In genomic region chr7:82260210-82260609, GRCm38 (mm10) we compare ENCODE assay signal across 8 mouse cellular contexts.
DNase-seq lines count a peak whose midpoint lies in the region.

No protein-coding gene starts in this region.

- DNase-seq in cerebellum, adult 18-20 months, result peak; percentile 37 to 38
- no peak for DNase-seq in cerebellum, adult 11-12 months
- peak; percentile 59 for DNase-seq in left cerebral cortex, postnatal 4 days
- no peak for DNase-seq in left cerebral cortex, adult 11 months (ENCODE audit: low spot score)
- peak; percentile 84 for DNase-seq in ZHBTc4 (ENCODE audit: low read depth, low spot score)
- DNase-seq in embryo, embryonic 11.5 days (ENCODE audit: low read depth, low spot score), result peak; percentile 29
- DNase-seq in lung, adult 18-20 months, result peak; percentile 21 to 41
- DNase-seq in thymus, postnatal 10 days (ENCODE audit: low spot score in 2 of 2), result peak; percentile 24 to 69

- intact Hi-C loops in left cerebral cortex, postnatal 4 days (cut with DNase I), result no loop called here

Comparison
In these comparisons a context has a peak if more than half of its experiments do, and no peak if none do; other contexts are left out.
1. DNase-seq: peak in cerebellum, adult 18-20 months (2 of 2), left cerebral cortex, postnatal 4 days (single experiment), ZHBTc4 (single experiment), embryo, embryonic 11.5 days (single experiment), lung, adult 18-20 months (2 of 2) and thymus, postnatal 10 days (2 of 2); none in cerebellum, adult 11-12 months (single experiment) and left cerebral cortex, adult 11 months (single experiment).